ENCODE assay signal across 8 mouse cellular contexts in genomic region chr12:86898448-86898847, GRCm38 (mm10). TPM values are rescaled to one million over a fixed set of nuclear protein-coding genes. Genes with fewer than 3 reads are reported as not detected.
DNase-seq lines count a peak whose midpoint lies in the region; ATAC-seq and TF ChIP-seq lines count a peak whose summit lies in the region.
"Had no signal": no experiment of that assay in that cellular context is flagged by ENCODE, and none has a peak within 500 bp of the region (broad histone marks: within the 10 kb centered on the region; RNA-seq: fewer than 3 reads in every experiment).

No protein-coding gene starts in this region.

- H3K4me3 ChIP-seq in kidney, postnatal 0 days (replicated peaks; ENCODE audit: low read depth, low read length): no peak overlapping the region
- no peak overlapping the region for H3K4me3 ChIP-seq in forebrain, embryonic 11.5 days (ENCODE audit: low read depth, low read length)
- no peak overlapping the region for H3K4me3 ChIP-seq in intestine, embryonic 16.5 days (ENCODE audit: low read length)
- no peak overlapping the region for H3K4me3 ChIP-seq in small intestine, adult 2 months (ENCODE audit: low read depth, low read length)
- H3K4me3 ChIP-seq in liver, embryonic 12.5 days: no peak overlapping the region

- no peaks in the 10 kb centered on the region for H3K36me3 ChIP-seq in kidney, postnatal 0 days (ENCODE audit: insufficient read depth, low read length)
- no peaks in the 10 kb centered on the region for H3K36me3 ChIP-seq in forebrain, embryonic 11.5 days (ENCODE audit: control insufficient read depth, insufficient read depth, low read length)
- no peaks in the 10 kb centered on the region for H3K36me3 ChIP-seq in intestine, embryonic 16.5 days (ENCODE audit: control insufficient read depth, insufficient read depth, low read length)
- no peaks in the 10 kb centered on the region for H3K36me3 ChIP-seq in small intestine, adult 2 months (ENCODE audit: control insufficient read depth, insufficient read depth, low read length)
- H3K36me3 ChIP-seq in liver, embryonic 12.5 days: no peaks in the 10 kb centered on the region

- TF ChIP-seq POLR2A in small intestine, adult 2 months (IDR thresholded peaks at IDR 0.05; ENCODE audit: low read depth, low read length): no peak

- DNase-seq in kidney, postnatal 0 days (ENCODE audit: low spot score): no peak
- no peak for DNase-seq in kidney, adult 11 months
- DNase-seq in forebrain, embryonic 11.5 days (ENCODE audit: low spot score): no peak
- DNase-seq in natural killer cell, adult 2 months (ENCODE audit: low spot score in 2 of 2): no peak

- H3K4me2 ChIP-seq in kidney, postnatal 0 days (ENCODE audit: low read length): no peak overlapping the region
- no peak overlapping the region for H3K4me2 ChIP-seq in forebrain, embryonic 11.5 days (ENCODE audit: low read depth, low read length, severe bottlenecking)
- H3K4me2 ChIP-seq in intestine, embryonic 16.5 days (ENCODE audit: low read depth, low read length): no peak overlapping the region
- H3K4me2 ChIP-seq in liver, embryonic 12.5 days: no peak overlapping the region

- no peaks in the 10 kb centered on the region for H3K9me3 ChIP-seq in kidney, postnatal 0 days (replicated peaks; ENCODE audit: low read length)
- H3K9me3 ChIP-seq in forebrain, embryonic 11.5 days (ENCODE audit: control insufficient read depth, low read length): no peaks in the 10 kb centered on the region
- no peaks in the 10 kb centered on the region for H3K9me3 ChIP-seq in intestine, embryonic 16.5 days (ENCODE audit: control insufficient read depth, low read length)
- H3K9me3 ChIP-seq in liver, embryonic 12.5 days (replicated peaks): no peaks in the 10 kb centered on the region
- H3K9me3 ChIP-seq: megakaryocyte, embryonic 14.5 days had no signal

- H3K27me3 ChIP-seq in kidney, postnatal 0 days (ENCODE audit: insufficient read depth, low read length): no peaks in the 10 kb centered on the region
- H3K27me3 ChIP-seq in forebrain, embryonic 11.5 days (ENCODE audit: control insufficient read depth, insufficient read depth, low read length): no peaks in the 10 kb centered on the region
- no peaks in the 10 kb centered on the region for H3K27me3 ChIP-seq in intestine, embryonic 16.5 days (replicated peaks; ENCODE audit: control insufficient read depth, insufficient read depth, low read length)
- H3K27me3 ChIP-seq in small intestine, adult 2 months (ENCODE audit: control insufficient read depth, insufficient read depth, low read length): no peaks in the 10 kb centered on the region
- no peaks in the 10 kb centered on the region for H3K27me3 ChIP-seq in liver, embryonic 12.5 days (replicated peaks)
- H3K27me3 ChIP-seq: megakaryocyte, embryonic 14.5 days had no signal

- WGBS in kidney, postnatal 0 days: 71% methylated on average over 3 of the region's 3 CpGs
- 47% methylated on average over 3 of the region's 3 CpGs for WGBS in forebrain, embryonic 11.5 days
- 73% methylated on average over 3 of the region's 3 CpGs for WGBS in intestine, embryonic 16.5 days
- WGBS in small intestine, adult 2 months: 83% methylated on average over 3 of the region's 3 CpGs
- 64% methylated on average over 3 of the region's 3 CpGs for WGBS in liver, embryonic 12.5 days (ENCODE audit: insufficient replicate concordance)

- peak overlapping the region; percentile 79 for H3K27ac ChIP-seq in kidney, postnatal 0 days
- no peak overlapping the region for H3K27ac ChIP-seq in forebrain, embryonic 11.5 days (ENCODE audit: low read depth, low read length)
- peak overlapping the region; percentile 99; the same call in 1 of the 2 replicates for H3K27ac ChIP-seq in intestine, embryonic 16.5 days (ENCODE audit: low read length)
- peak overlapping the region; percentile 48 for H3K27ac ChIP-seq in small intestine, adult 2 months (ENCODE audit: insufficient read depth, low read depth, low read length)
- no peak overlapping the region for H3K27ac ChIP-seq in liver, embryonic 12.5 days

- ATAC-seq in kidney, postnatal 0 days (replicated peaks; ENCODE audit: low FRiP score, low read depth): no peak
- ATAC-seq in forebrain, embryonic 11.5 days (replicated peaks; ENCODE audit: low FRiP score): no peak
- no peak for ATAC-seq in intestine, embryonic 16.5 days
- ATAC-seq in liver, embryonic 12.5 days: no peak

- no peak for TF ChIP-seq CTCF in kidney, postnatal 0 days (IDR thresholded peaks at IDR 0.05; ENCODE audit: low read depth)
- TF ChIP-seq CTCF in small intestine, adult 2 months (IDR thresholded peaks at IDR 0.05; ENCODE audit: extremely low read depth, insufficient read length, insufficient replicate concordance, low read depth, low read length): no peak

- H3K9ac ChIP-seq in kidney, postnatal 0 days (ENCODE audit: low read depth, low read length): no peak overlapping the region
- H3K9ac ChIP-seq in forebrain, embryonic 11.5 days (ENCODE audit: low read length): peak overlapping the region; percentile 3; the same call in 1 of the 2 replicates
- H3K9ac ChIP-seq in intestine, embryonic 16.5 days (ENCODE audit: low read depth, low read length): peak overlapping the region; percentile 43; the same call in 1 of the 2 replicates
- H3K9ac ChIP-seq in liver, embryonic 12.5 days: no peak overlapping the region

- H3K4me1 ChIP-seq in kidney, postnatal 0 days (replicated peaks; ENCODE audit: insufficient read depth, low read length): peaks cover 63% of the 10 kb centered on the region
- peaks cover 43% of the 10 kb centered on the region; the same call in 1 of the 2 replicates for H3K4me1 ChIP-seq in forebrain, embryonic 11.5 days (replicated peaks; ENCODE audit: control insufficient read depth, insufficient read depth, low read length)
- peaks cover 52% of the 10 kb centered on the region for H3K4me1 ChIP-seq in intestine, embryonic 16.5 days (ENCODE audit: control insufficient read depth, insufficient read depth, low read length)
- H3K4me1 ChIP-seq in small intestine, adult 2 months (ENCODE audit: control insufficient read depth, insufficient read depth, insufficient read length, low read length): peaks cover 13% of the 10 kb centered on the region; the same call in 1 of the 2 replicates
- H3K4me1 ChIP-seq in liver, embryonic 12.5 days: peaks cover 50% of the 10 kb centered on the region

RNA-seq across cellular contexts. Expression of gene Irf2bpl, which starts 13.8 kb away (rescaled TPM):
- 52.1 and 57.9 TPM in 2 replicates for polyA plus RNA-seq in kidney, postnatal 0 days (2015; fragmentation: Nextera tagmentation; extraction: Ambion mirVana)
- 40.3 and 42.7 TPM in 2 replicates for polyA plus RNA-seq in forebrain, embryonic 11.5 days (2014; fragmentation: Nextera tagmentation; extraction: Ambion mirVana)
- 8.2 and 10.9 TPM in 2 replicates for polyA plus RNA-seq in intestine, embryonic 16.5 days (2015; fragmentation: Nextera tagmentation; extraction: Ambion mirVana)
- polyA plus RNA-seq in small intestine, adult 2 months (2012; rRNA removed): 17.5 and 30.5 TPM in 2 replicates
- polyA plus RNA-seq in liver, embryonic 12.5 days (2016; fragmentation: Nextera tagmentation; extraction: Ambion mirVana): 6.7 and 7.7 TPM in 2 replicates

RNA-seq across cellular contexts. Expression of gene Cipc, which starts 48.4 kb away (rescaled TPM):
- 14.8 and 16.1 TPM in 2 replicates for polyA plus RNA-seq in kidney, postnatal 0 days (2015; fragmentation: Nextera tagmentation; extraction: Ambion mirVana)
- polyA plus RNA-seq in forebrain, embryonic 11.5 days (2014; fragmentation: Nextera tagmentation; extraction: Ambion mirVana): 46.5 and 48.7 TPM in 2 replicates
- 7.9 and 9.5 TPM in 2 replicates for polyA plus RNA-seq in intestine, embryonic 16.5 days (2015; fragmentation: Nextera tagmentation; extraction: Ambion mirVana)
- polyA plus RNA-seq in small intestine, adult 2 months (2012; rRNA removed): 7.9 and 16.3 TPM in 2 replicates
- polyA plus RNA-seq in liver, embryonic 12.5 days (2016; fragmentation: Nextera tagmentation; extraction: Ambion mirVana): 18.0 and 19.2 TPM in 2 replicates

Comparison
In these comparisons a context has a peak if more than half of its experiments do, and no peak if none do; other contexts are left out.
1. H3K27ac ChIP-seq: peak in kidney, postnatal 0 days (single experiment), intestine, embryonic 16.5 days (single experiment) and small intestine, adult 2 months (single experiment); none in forebrain, embryonic 11.5 days (single experiment) and liver, embryonic 12.5 days (single experiment).
2. H3K9ac ChIP-seq: peak in forebrain, embryonic 11.5 days (single experiment) and intestine, embryonic 16.5 days (single experiment); none in kidney, postnatal 0 days (single experiment) and liver, embryonic 12.5 days (single experiment).